8 mouse cellular contexts compared by ENCODE assay signal in genomic region chr7:108934836-108935235, GRCm38 (mm10). TPM values are rescaled to one million over a fixed set of nuclear protein-coding genes. Genes with fewer than 3 reads are reported as not detected.
DNase-seq lines count a peak whose midpoint lies in the region; ATAC-seq and TF ChIP-seq lines count a peak whose summit lies in the region.

No protein-coding gene starts in this region.

- no peak for ATAC-seq in heart, embryonic 15.5 days (replicated peaks; ENCODE audit: insufficient number of reproducible peaks, insufficient read depth, low FRiP score, low read depth)
- ATAC-seq in hindbrain, postnatal 0 days: no peak
- ATAC-seq in granulocyte monocyte progenitor cell, adult 5-6 weeks (replicated peaks; ENCODE audit: poor library complexity, severe bottlenecking): no peak

- H3K36me3 ChIP-seq in heart, embryonic 15.5 days: peaks cover 22% of the 10 kb centered on the region
- peaks cover 18% of the 10 kb centered on the region for H3K36me3 ChIP-seq in hindbrain, postnatal 0 days (ENCODE audit: insufficient read depth, low read length)
- peaks cover 27% of the 10 kb centered on the region for H3K36me3 ChIP-seq in macrophage (ENCODE audit: inconsistent target)

- no peak for TF ChIP-seq CTCF in hindbrain, postnatal 0 days (IDR thresholded peaks at IDR 0.05; ENCODE audit: low read depth)

- H3K27me3 ChIP-seq in heart, embryonic 15.5 days: no peaks in the 10 kb centered on the region
- no peaks in the 10 kb centered on the region for H3K27me3 ChIP-seq in hindbrain, postnatal 0 days (ENCODE audit: insufficient read depth, low read length)

- peaks cover 31% of the 10 kb centered on the region for H3K79me2 ChIP-seq in macrophage (ENCODE audit: inconsistent target)

- peak overlapping the region; percentile 73 for H3K4me2 ChIP-seq in heart, embryonic 15.5 days
- peak overlapping the region; percentile 70 for H3K4me2 ChIP-seq in hindbrain, postnatal 0 days (ENCODE audit: low read depth, low read length)

- intact Hi-C loops in heart, postnatal 36 days (cut with DNase I): loop anchor here (1.0 to 5.0 kb wide), 2 partner anchors 83 to 120 kb away; partner anchors contain the start of gene Olfr516
- intact Hi-C loops in left cerebral cortex, postnatal 4 days (cut with DNase I): loop anchor here (10.0 kb wide), 1 partner anchor 1070 kb away; no protein-coding TSS in a partner anchor
- intact Hi-C loops in gastrocnemius, postnatal 14 days (cut with DNase I; ENCODE audit: low total_unique reads): loop anchor here (10.0 kb wide), 1 partner anchor 120 kb away; no protein-coding TSS in a partner anchor

- H3K4me1 ChIP-seq in heart, embryonic 15.5 days (replicated peaks): peaks cover 10% of the 10 kb centered on the region
- peaks cover 7% of the 10 kb centered on the region for H3K4me1 ChIP-seq in brown adipose tissue, adult 24 weeks (ENCODE audit: control insufficient read depth, insufficient read depth, insufficient read length, low read length)
- peaks cover 11% of the 10 kb centered on the region for H3K4me1 ChIP-seq in hindbrain, postnatal 0 days (ENCODE audit: insufficient read depth, low read length)

- H3K27ac ChIP-seq in heart, embryonic 15.5 days: peak overlapping the region; percentile 78
- 0 out of 2 replicates have a peak overlapping the region, but pooled peaks have one; percentile 37 for H3K27ac ChIP-seq in brown adipose tissue, adult 24 weeks (replicated peaks; ENCODE audit: low read depth, low read length)
- peak overlapping the region; percentile 92 for H3K27ac ChIP-seq in hindbrain, postnatal 0 days
- 0 out of 2 replicates have a peak overlapping the region, but pooled peaks have one; percentile 15 for H3K27ac ChIP-seq in macrophage

- H3K4me3 ChIP-seq in heart, embryonic 15.5 days: peak overlapping the region; percentile 87
- H3K4me3 ChIP-seq in brown adipose tissue, adult 24 weeks (ENCODE audit: insufficient read depth, low read depth, low read length): peak overlapping the region; percentile 86
- H3K4me3 ChIP-seq in hindbrain, postnatal 0 days (ENCODE audit: low read length): peak overlapping the region; percentile 99
- peak overlapping the region; percentile 87 for H3K4me3 ChIP-seq in macrophage (ENCODE audit: inconsistent target)

- 5% methylated on average over 8 of the region's 8 CpGs for WGBS in heart, embryonic 15.5 days
- WGBS in hindbrain, postnatal 0 days: 8% methylated on average over 8 of the region's 8 CpGs
- WGBS in macrophage (ENCODE audit: missing documents): 0% methylated on average over 8 of the region's 8 CpGs

- H3K9me3 ChIP-seq in heart, embryonic 15.5 days (replicated peaks): no peaks in the 10 kb centered on the region
- no peaks in the 10 kb centered on the region for H3K9me3 ChIP-seq in hindbrain, postnatal 0 days (ENCODE audit: low read length)

- no peak for DNase-seq in heart, postnatal 36 days
- DNase-seq in hindbrain, postnatal 0 days (ENCODE audit: low spot score): no peak
- no peak for DNase-seq in left cerebral cortex, postnatal 4 days
- no peak for DNase-seq in gastrocnemius, postnatal 14 days

- peak overlapping the region; percentile 93 for H3K9ac ChIP-seq in heart, embryonic 15.5 days
- H3K9ac ChIP-seq in hindbrain, postnatal 0 days (replicated peaks; ENCODE audit: low read length): peak overlapping the region; percentile 95

RNA-seq across cellular contexts. Expression of gene Eif3f, which starts 0.6 kb away (rescaled TPM):
- polyA plus RNA-seq in heart, embryonic 15.5 days (2015; fragmentation: Nextera tagmentation; extraction: Ambion mirVana): 43.9 and 51.1 TPM in 2 replicates
- 10 to 100 TPM; 90.4 to 91.4 TPM for total RNA-seq in heart, postnatal 36 days (2021)
- 62.9 and 67.8 TPM in 2 replicates for polyA plus RNA-seq in brown adipose tissue, adult 24 weeks (2012; ENCODE audit: insufficient read depth, insufficient read length, missing spikeins)
- 127 and 128 TPM in 2 replicates for total RNA-seq in hindbrain, postnatal 0 days (2014; rRNA removed)
- polyA plus RNA-seq in hindbrain, postnatal 0 days (2015; fragmentation: Nextera tagmentation; extraction: Ambion mirVana): 79.1 and 80.0 TPM in 2 replicates
- total RNA-seq in macrophage (2018; cell fraction: chromatin; rRNA removed): 10 to 100 TPM; 10.5 to 56.8 (median 40.0) TPM
- total RNA-seq in macrophage (2018; cell fraction: cytosol; rRNA removed): 100 to 1,000 TPM in 14 of 26 experiments, 10 to 100 TPM in 12; 81.8 to 158 (median 105) TPM
- total RNA-seq in macrophage (2018; cell fraction: nucleus; rRNA removed): 10 to 100 TPM; 17.2 to 56.2 (median 34.5) TPM
- polyA plus RNA-seq in macrophage (2018): 60.5 to 140 TPM (median 94.6 TPM) in 3 replicates
- 236 and 262 TPM in 2 replicates for total RNA-seq in granulocyte monocyte progenitor cell, adult 5-6 weeks (2014; fragmentation: Nextera tagmentation)
- 54.0 and 70.5 TPM in 2 replicates for total RNA-seq in granulocyte monocyte progenitor cell, adult 5-6 weeks (2017)
- total RNA-seq in left cerebral cortex, postnatal 4 days (2021): 100 to 1,000 TPM; 160 to 173 TPM
- total RNA-seq in gastrocnemius, postnatal 14 days (2021): 100 to 1,000 TPM in 1 of 2 experiments, 10 to 100 TPM in 1; 98.1 to 105 TPM

RNA-seq across cellular contexts. Expression of gene Nlrp10, which starts 4.9 kb away (rescaled TPM):
- polyA plus RNA-seq in heart, embryonic 15.5 days (2015; fragmentation: Nextera tagmentation; extraction: Ambion mirVana): 17.2 and 18.2 TPM in 2 replicates
- 10 to 100 TPM; 21.6 to 22.4 TPM for total RNA-seq in heart, postnatal 36 days (2021)
- not detected in 2 replicates for polyA plus RNA-seq in brown adipose tissue, adult 24 weeks (2012; ENCODE audit: insufficient read depth, insufficient read length, missing spikeins)
- not detected in 2 replicates for total RNA-seq in hindbrain, postnatal 0 days (2014; rRNA removed)
- 0.08 TPM in 1 of 2 replicates, not detected in the other for polyA plus RNA-seq in hindbrain, postnatal 0 days (2015; fragmentation: Nextera tagmentation; extraction: Ambion mirVana)
- total RNA-seq in macrophage (2018; cell fraction: chromatin; rRNA removed): 1 to 10 TPM in 3 of 26 experiments, under 1 TPM in 16, not detected in 7; 0.08 to 1.3 (median 0.33) TPM
- total RNA-seq in macrophage (2018; cell fraction: cytosol; rRNA removed): 1 to 10 TPM in 18 of 26 experiments, under 1 TPM in 8; 0.53 to 1.6 (median 1.3) TPM
- total RNA-seq in macrophage (2018; cell fraction: nucleus; rRNA removed): 1 to 10 TPM in 8 of 26 experiments, under 1 TPM in 17, not detected in 1; 0.29 to 1.8 (median 0.65) TPM
- 0.69 to 1.6 TPM (median 1.4 TPM) in 3 replicates for polyA plus RNA-seq in macrophage (2018)
- 1.2 and 1.7 TPM in 2 replicates for total RNA-seq in granulocyte monocyte progenitor cell, adult 5-6 weeks (2014; fragmentation: Nextera tagmentation)
- 1.4 TPM in 2 replicates for total RNA-seq in granulocyte monocyte progenitor cell, adult 5-6 weeks (2017)
- total RNA-seq in left cerebral cortex, postnatal 4 days (2021): under 1 TPM; 0.14 to 0.18 TPM
- total RNA-seq in gastrocnemius, postnatal 14 days (2021): under 1 TPM; 0.66 to 0.70 TPM

RNA-seq across cellular contexts. Expression of gene Tub, which starts 15.3 kb away (rescaled TPM):
- polyA plus RNA-seq in heart, embryonic 15.5 days (2015; fragmentation: Nextera tagmentation; extraction: Ambion mirVana): 0.94 and 2.3 TPM in 2 replicates
- under 1 TPM; 0.14 to 0.67 TPM for total RNA-seq in heart, postnatal 36 days (2021)
- polyA plus RNA-seq in brown adipose tissue, adult 24 weeks (2012; ENCODE audit: insufficient read depth, insufficient read length, missing spikeins): 0.58 TPM in 1 of 2 replicates, not detected in the other
- 134 and 142 TPM in 2 replicates for total RNA-seq in hindbrain, postnatal 0 days (2014; rRNA removed)
- 29.7 and 32.7 TPM in 2 replicates for polyA plus RNA-seq in hindbrain, postnatal 0 days (2015; fragmentation: Nextera tagmentation; extraction: Ambion mirVana)
- under 1 TPM in 2 of 26 experiments, not detected in 24; 0.33 to 0.35 TPM for total RNA-seq in macrophage (2018; cell fraction: chromatin; rRNA removed)
- total RNA-seq in macrophage (2018; cell fraction: cytosol; rRNA removed): not detected
- total RNA-seq in macrophage (2018; cell fraction: nucleus; rRNA removed): under 1 TPM in 1 of 26 experiments, not detected in 25; 0.54 TPM
- polyA plus RNA-seq in macrophage (2018): not detected in 3 replicates
- not detected in 2 replicates for total RNA-seq in granulocyte monocyte progenitor cell, adult 5-6 weeks (2014; fragmentation: Nextera tagmentation)
- total RNA-seq in granulocyte monocyte progenitor cell, adult 5-6 weeks (2017): not detected in 2 replicates
- total RNA-seq in left cerebral cortex, postnatal 4 days (2021): 100 to 1,000 TPM; 186 to 189 TPM
- total RNA-seq in gastrocnemius, postnatal 14 days (2021): 1 to 10 TPM in 1 of 2 experiments, under 1 TPM in 1; 0.89 to 1.3 TPM

RNA-seq across cellular contexts. Expression of gene Olfr519, which starts 40.6 kb away (rescaled TPM):
- polyA plus RNA-seq in heart, embryonic 15.5 days (2015; fragmentation: Nextera tagmentation; extraction: Ambion mirVana): not detected in 2 replicates
- total RNA-seq in heart, postnatal 36 days (2021): not detected
- polyA plus RNA-seq in brown adipose tissue, adult 24 weeks (2012; ENCODE audit: insufficient read depth, insufficient read length, missing spikeins): not detected in 2 replicates
- not detected in 2 replicates for total RNA-seq in hindbrain, postnatal 0 days (2014; rRNA removed)
- polyA plus RNA-seq in hindbrain, postnatal 0 days (2015; fragmentation: Nextera tagmentation; extraction: Ambion mirVana): not detected in 2 replicates
- total RNA-seq in macrophage (2018; cell fraction: chromatin; rRNA removed): not detected
- not detected for total RNA-seq in macrophage (2018; cell fraction: cytosol; rRNA removed)
- not detected for total RNA-seq in macrophage (2018; cell fraction: nucleus; rRNA removed)
- polyA plus RNA-seq in macrophage (2018): not detected in 3 replicates
- total RNA-seq in granulocyte monocyte progenitor cell, adult 5-6 weeks (2014; fragmentation: Nextera tagmentation): not detected in 2 replicates
- total RNA-seq in granulocyte monocyte progenitor cell, adult 5-6 weeks (2017): not detected in 2 replicates
- total RNA-seq in left cerebral cortex, postnatal 4 days (2021): not detected
- not detected for total RNA-seq in gastrocnemius, postnatal 14 days (2021)

RNA-seq across cellular contexts. Expression of gene Olfr518, which starts 50.0 kb away (rescaled TPM):
- not detected in 2 replicates for polyA plus RNA-seq in heart, embryonic 15.5 days (2015; fragmentation: Nextera tagmentation; extraction: Ambion mirVana)
- total RNA-seq in heart, postnatal 36 days (2021): not detected
- not detected in 2 replicates for polyA plus RNA-seq in brown adipose tissue, adult 24 weeks (2012; ENCODE audit: insufficient read depth, insufficient read length, missing spikeins)
- not detected in 2 replicates for total RNA-seq in hindbrain, postnatal 0 days (2014; rRNA removed)
- polyA plus RNA-seq in hindbrain, postnatal 0 days (2015; fragmentation: Nextera tagmentation; extraction: Ambion mirVana): not detected in 2 replicates
- total RNA-seq in macrophage (2018; cell fraction: chromatin; rRNA removed): not detected
- not detected for total RNA-seq in macrophage (2018; cell fraction: cytosol; rRNA removed)
- not detected for total RNA-seq in macrophage (2018; cell fraction: nucleus; rRNA removed)
- not detected in 3 replicates for polyA plus RNA-seq in macrophage (2018)
- total RNA-seq in granulocyte monocyte progenitor cell, adult 5-6 weeks (2014; fragmentation: Nextera tagmentation): not detected in 2 replicates
- total RNA-seq in granulocyte monocyte progenitor cell, adult 5-6 weeks (2017): not detected in 2 replicates
- not detected for total RNA-seq in left cerebral cortex, postnatal 4 days (2021)
- not detected for total RNA-seq in gastrocnemius, postnatal 14 days (2021)

Comparison
In these comparisons a context has a peak if more than half of its experiments do, and no peak if none do; other contexts are left out.
1. H3K27ac ChIP-seq: peak in every context shown above with its lines; median percentile 92 in hindbrain, postnatal 0 days; 78 in heart, embryonic 15.5 days; 37 in brown adipose tissue, adult 24 weeks; 15 in macrophage.
2. RNA of gene Nlrp10, which starts 4.9 kb away (total RNA-seq): 21.6 to 22.4 TPM in heart, postnatal 36 days; 1.2 to 1.7 TPM in granulocyte monocyte progenitor cell, adult 5-6 weeks, 0.66 to 0.70 TPM in gastrocnemius, postnatal 14 days, 0.14 to 0.18 TPM in left cerebral cortex, postnatal 4 days and not detected in hindbrain, postnatal 0 days; every median in the first group is over 4 times any median in the second.
3. RNA of gene Tub, which starts 15.3 kb away (total RNA-seq): 186 to 189 TPM in left cerebral cortex, postnatal 4 days and 134 to 142 TPM in hindbrain, postnatal 0 days; 0.89 to 1.3 TPM in gastrocnemius, postnatal 14 days, 0.14 to 0.67 TPM in heart, postnatal 36 days and not detected in granulocyte monocyte progenitor cell, adult 5-6 weeks; every median in the first group is over 10 times any median in the second.
4. Peak in every context shown above with its lines, with median percentiles within 50 percentile points of each other: H3K4me3 ChIP-seq.